Mouse (Mus musculus): Measurements from ENCODE around the gene Lancl2.

Gene Lancl2

GRCm38 (mm10) chr6:57767112-57767868, 65.0 kb downstream of the Lancl2 start:
- DNase-seq (ENCODE audit: extremely low read depth, low read depth) = peak; percentile 57

- no peak for DNase-seq (ENCODE audit: extremely low read depth, low read depth)
Measured at GRCm38 (mm10) chr6:57768948-57769525, 66.7 kb downstream of the Lancl2 start.

- peak; percentile 69 for DNase-seq (ENCODE audit: extremely low read depth, low read depth)
Measured at GRCm38 (mm10) chr6:57770467-57771190, 68.3 kb downstream of the Lancl2 start.

GRCm38 (mm10) chr6:57773792-57774191, 71.5 kb downstream of the Lancl2 start:
- no peak for DNase-seq (ENCODE audit: extremely low read depth, low read depth)

DNA sequence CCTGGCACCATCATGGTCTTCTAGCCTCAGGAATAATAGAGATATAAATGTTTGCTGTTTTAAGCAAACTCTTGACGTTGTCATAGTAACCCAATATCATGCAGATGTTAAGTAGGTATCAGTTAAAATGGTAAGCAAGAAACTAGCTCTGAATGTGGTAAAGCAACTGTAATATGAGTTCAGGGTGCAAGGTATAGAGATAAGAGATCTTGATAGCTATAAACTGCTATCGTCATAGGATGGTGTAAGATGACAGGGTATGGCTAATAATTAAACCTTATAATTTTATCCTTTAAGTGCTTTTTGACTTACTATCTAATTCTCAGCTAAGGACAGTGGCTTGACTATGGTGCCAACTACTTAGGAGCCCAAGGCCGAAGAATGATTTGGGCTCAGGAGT, 78.0 kb downstream of the Lancl2 start:
- no peak for DNase-seq (ENCODE audit: extremely low read depth, low read depth)

DNA sequence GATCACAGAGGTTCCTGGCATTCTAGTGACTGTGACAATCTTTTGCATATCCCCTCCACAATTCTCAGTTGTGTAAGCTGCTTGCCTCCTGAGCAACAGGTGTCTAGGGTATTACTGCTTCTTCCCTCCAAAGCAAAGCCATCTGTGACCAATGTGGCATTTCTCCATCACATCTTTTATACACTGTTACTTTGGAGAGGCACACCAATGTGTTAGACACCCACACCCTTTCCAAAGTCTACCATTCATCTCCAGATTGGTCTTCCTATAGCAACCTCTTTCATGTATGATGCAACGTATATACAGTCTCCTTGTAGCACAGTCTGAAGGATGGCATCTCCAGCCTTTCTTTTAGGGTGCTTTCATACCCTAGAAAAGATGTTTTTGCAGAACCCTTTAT, 80.3 kb downstream of the Lancl2 start:
- DNase-seq (ENCODE audit: extremely low read depth, low read depth) = no peak

GRCm38 (mm10) chr6:57784251-57784650, 81.9 kb downstream of the Lancl2 start:
- DNase-seq (ENCODE audit: extremely low read depth, low read depth) = no peak

DNA sequence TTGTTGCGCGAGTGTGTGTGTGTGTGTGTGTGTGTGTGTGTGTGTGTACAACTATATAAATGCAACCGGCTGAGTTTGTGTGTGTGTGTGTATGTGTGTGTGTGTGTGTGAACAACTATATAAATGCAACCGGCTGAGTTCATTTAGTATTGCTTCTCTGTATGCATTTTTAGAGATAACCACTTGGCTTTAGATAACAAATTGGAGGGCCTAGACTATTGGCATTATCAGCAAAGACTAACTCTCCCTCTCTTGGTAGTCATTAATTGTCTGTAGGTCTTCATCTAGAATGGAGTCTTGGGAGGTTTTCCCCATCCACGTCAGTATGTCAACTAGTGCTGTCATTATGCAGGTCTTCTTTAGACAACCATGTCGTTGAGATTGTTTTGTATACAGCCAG, 85.0 kb downstream of the Lancl2 start:
- no peak for DNase-seq (ENCODE audit: extremely low read depth, low read depth)

All from MEL-GATA-1-ER (cell line).